Mouse (Mus musculus): ENCODE data around the gene Rps25.
"Not testable (repeated sequence)": the region's sequence is repeated elsewhere in the genome, so short reads cannot be mapped to it uniquely, and the experiment has no call there.

The Rps25 gene

DNA sequence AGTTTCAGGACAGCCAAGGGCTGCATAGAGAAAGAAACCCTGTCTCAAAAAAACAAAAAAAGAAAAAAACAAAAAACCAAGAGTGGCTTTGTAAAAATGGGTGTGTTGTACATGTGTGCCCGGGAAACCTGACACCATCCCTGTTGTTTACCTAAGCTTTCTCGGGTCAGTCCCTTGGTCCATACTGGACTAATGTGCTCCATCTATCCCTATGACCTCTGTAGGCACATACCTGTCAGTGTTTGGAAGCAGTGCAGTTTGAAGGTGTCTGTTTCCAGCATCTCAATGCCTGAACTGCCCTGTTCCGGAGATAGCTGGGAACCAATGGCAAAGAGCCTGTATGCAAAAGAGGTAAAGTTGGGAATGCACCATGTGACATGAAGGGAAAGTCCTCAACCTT is 1.9 kb upstream of the Rps25 start:
- DNase-seq = no peak

DNA sequence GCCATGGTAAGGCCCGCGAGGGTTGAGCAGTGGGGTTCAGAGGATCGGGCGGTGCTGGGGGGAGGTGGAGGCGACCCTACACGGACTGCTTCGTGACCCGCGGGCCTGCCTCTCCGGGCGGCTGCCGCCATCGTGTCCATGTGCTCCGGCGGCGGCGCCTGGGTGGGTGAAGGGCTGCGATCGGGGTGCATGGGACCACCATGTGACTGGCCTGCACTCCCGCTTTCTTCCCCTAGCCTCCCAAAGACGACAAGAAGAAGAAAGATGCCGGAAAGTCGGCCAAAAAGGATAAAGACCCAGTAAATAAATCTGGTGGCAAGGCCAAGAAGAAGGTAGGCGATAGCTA is 786 bp downstream of the Rps25 start:
- no peak for DNase-seq

DNA sequence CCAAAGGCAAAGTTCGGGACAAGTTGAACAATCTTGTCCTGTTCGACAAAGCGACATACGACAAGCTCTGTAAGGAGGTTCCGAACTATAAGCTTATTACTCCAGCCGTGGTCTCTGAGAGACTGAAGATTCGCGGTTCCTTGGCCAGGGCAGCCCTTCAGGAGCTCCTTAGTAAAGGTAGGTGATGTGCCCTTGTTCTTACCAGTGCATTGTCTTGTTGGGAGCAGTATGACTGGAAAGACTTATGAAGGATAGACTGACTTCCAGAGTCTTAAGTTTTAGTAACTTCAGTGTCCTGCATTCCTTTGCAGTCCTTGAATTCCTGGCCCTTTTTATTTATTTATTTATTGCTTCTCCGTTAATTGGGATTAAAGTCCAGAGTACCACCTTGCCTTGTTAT is 1.8 kb downstream of the Rps25 start:
- not testable (repeated sequence) for DNase-seq

DNA sequence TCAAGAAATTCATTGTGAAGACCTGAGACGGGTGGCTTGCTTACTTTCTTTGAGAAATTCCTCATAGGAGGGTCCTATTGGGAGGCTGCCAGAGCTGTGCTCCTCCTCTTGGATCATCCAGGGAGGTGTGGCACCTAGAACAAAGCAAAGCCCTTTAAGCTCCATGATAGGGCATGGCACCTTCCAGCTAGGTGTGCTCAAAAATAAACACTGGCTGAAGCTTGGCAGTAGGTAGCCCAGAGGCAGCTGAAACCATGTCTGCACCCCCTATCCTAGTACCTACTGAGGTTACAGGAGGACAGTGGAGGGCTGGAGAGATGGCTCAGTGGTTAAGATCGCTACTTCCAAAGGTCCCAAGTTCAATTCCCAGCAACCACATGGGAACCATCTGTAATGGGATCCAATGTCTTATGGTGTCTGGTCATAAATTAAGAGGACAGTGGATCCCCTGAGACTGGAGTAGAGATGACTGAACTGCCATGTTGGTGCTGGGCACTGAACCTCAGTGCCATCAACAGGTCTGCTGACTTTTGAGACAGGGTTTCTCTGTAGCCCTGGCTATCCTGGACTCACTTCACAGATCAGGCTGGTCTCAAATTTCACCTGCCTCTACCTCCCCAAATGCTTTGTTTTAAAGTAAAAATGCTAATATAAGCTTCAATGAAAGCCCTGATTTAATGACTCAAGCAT is 3.9 kb downstream of the Rps25 start:
- no peak for DNase-seq

DNA sequence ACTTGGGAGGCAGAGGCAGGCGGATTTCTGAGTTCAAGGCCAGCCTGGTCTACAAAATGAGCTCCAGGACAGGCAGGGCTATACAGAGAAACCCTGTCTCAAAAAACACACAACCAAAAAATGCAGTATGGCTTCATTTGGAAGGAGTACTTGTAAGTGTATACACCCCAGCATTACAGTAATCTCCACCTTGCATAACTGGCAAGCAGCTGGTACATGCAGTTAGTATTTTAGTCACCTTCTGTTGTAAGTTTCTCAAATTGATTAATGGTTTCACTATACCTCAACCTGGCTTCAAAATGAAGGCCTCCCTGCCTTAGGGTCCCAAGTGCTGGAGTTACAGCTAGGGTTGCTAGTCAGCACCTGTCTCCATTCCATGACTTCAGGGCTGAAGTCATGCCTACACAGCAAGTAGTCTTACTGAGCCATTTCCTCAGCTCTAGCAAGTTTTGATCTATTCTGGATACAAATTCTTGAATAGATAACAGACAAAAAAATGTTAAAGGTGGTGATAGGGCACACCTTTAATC is 4.7 kb downstream of the Rps25 start:
- no peak for DNase-seq

DNA sequence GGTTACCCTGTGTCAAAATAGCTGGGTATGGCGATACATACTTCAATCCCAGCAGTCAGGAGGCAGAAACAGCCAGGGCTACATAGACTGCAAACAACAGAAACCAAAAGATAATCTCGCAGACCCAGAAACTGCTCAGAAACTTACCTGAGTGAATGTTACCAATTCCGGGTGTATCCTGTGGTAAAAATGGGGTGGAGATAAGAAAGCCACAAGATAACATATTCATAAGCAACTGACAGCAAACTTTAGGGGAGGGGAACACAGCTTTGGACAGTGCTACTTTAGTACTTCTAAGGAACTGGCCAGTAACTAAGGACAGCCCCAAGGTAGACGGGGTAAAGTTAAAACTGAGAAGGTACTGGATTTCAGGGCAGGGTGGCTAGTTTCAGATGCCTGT is 5.4 kb downstream of the Rps25 start:
- no peak for DNase-seq

DNA sequence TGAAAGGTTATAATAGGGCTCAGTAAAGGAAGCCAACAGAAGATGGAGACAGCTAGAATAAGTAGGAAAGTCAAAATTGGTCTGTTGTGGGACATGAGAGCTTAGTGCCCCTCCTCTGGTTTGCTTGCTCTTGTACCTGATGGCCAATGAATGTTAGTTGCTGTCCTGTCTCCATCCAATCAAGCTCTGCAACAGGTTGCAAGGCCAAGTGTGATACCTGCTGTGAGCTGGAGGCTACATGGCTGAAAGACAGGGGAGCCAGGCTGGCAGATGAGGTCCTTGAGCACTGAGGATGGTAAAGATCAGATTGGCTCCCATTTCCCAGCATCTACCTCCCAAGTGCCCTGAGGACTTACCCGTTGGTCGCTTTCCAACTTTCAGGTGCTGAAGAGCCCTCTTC is 5.8 kb downstream of the Rps25 start:
- no peak for DNase-seq

DNA sequence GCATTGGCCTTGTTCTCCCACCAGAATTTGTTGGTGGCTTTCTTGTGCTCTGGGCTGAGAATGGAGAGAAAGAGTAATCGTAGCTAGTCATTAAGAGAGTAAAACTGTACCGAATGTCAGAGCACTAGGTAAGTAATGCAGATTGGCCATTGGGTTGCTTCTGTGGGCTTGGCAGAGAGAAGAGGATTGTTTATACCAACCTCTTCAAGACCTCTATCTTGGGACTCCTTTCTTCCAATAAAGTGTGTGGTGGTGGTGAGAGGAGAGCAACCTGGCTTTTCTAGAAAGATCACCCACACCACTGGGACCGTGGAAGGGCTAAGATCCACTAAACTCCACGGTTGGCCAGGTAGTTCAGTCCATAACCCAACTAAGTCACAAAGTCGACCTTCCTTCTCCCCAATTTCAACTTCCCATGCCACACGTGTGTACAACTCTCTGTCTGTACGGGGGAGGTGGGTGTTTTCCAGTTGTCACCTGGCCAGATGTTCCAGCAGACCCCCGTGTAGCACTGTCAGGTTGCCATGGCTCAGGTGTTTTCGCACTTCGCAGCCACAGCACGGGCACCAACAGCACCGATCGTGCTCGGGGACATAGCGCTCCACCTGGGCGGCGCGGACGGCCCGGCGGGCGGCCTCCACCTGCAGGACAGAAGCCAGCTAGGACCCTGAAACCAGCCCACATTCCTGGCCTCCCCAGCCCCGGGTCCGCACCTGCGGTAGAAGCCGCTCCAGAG is 10.4 kb downstream of the Rps25 start:
- no peak for DNase-seq

DNA sequence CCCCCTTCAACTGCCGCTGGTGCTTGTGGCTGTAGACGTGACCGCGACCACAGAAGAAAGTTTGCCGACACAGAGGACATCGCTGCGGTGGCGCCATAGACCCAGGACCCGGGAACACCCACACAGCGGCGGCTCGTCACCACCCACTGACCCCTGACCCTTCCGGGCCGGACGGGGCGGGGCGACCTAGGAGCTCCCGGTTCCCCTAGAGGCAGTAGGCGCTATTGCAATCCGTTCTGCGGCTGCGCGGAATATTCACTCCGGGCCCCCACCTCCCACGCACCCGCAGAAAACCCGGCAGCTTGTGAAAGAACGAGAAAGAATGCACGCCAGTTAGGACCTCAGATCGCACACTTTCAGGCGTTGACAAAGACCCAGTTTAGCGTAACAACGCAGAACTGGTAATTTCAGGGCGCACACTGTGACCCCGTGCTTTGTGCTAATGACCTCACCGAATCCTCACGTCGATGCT is 11.0 kb downstream of the Rps25 start:
- peak; percentile 96 for DNase-seq

DNA sequence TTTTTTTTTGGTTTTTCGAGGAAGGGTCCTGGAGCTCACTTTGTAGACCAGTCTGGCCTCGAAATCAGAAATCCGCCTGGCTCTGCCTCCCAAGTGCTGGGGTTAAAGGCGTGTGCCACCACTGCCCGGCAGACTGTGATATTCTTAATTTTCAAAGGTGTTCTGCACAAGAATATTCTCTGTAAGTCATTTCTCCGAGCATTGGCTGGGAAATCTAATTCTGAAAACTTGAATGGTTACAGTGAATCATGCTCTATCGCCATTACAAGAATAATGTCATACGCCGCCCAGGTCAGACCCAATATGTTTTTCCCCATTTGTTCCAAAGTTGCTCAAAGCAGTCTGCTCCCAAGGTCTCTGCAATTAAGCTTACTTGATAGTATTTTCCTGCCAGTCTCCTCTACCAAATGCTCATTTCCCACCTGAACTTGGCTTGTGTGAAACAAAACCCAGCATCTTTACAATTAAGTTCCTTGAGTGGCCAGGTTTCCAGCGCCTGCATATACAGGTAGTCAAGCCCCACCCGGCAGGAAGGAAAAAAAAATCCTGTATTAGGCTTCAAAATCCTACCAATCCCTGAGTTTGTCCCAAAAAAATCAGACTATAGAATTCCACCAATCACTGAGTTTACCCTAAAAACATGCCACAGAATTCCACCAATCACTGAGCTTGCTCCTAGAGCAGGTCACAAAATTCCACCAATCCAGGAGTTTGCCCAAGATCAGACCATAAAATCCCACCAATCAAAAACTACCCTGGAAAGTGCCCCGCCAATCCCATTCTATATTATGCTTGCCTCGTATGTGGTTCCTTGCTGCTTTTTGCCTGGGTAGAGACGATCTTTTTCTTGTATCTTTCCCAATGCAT is 11.8 kb downstream of the Rps25 start, which contains the start of gene Ccdc84:
Gene Ccdc84 (minus strand): TSS at position 51 of the 867 bp plus-strand sequence.
- DNase-seq = no peak

DNA sequence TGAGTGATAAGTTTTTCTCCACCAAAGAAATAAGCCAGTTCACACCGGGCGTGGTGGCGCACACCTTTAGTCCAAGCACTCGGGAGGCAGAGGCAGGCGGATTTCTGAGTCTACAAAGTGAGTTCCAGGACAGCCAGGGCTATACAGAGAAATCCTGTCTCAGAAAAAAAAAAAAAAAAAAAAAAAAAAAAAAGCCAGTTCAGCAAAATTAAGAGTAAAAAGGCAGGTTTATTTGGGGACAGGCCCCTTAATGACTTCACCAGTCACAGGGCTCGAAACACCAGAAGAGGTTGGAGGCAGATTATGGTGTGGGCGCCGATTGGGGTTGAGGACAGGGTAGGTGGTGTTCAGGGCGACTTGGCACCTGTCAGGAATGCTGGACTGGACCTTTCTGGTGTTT is 12.8 kb downstream of the Rps25 start:
- DNase-seq = not testable (repeated sequence)

DNA sequence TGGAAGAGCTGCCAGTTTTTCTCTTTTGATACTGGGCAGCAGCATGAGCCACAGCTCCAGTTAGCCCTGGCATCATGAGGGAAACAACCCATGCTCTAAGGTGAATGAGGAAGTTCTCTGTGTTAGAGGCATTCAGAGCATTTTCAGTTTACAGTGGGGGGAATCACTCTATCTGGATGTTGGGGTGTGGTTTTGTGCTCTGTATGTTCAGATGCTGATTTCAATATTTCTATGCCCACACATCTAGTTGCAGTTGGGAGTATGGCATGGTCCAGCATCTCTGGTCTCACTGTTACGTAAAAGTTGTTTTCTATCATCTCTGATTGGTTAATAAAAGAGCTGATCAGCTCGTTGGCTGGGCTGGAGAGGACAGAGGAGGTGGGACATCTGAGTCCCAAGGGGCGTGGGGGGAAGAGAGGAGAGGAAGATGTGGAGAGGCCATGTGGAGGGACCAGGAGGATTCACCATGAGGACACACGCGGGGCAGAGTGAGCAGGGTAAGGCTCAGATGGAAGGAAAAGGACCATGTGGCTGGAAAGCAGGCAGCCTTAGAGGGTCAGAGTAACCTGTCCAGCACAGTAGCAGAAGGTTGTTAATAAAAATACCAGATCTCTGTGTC is 13.4 kb downstream of the Rps25 start:
- DNase-seq = no peak

DNA sequence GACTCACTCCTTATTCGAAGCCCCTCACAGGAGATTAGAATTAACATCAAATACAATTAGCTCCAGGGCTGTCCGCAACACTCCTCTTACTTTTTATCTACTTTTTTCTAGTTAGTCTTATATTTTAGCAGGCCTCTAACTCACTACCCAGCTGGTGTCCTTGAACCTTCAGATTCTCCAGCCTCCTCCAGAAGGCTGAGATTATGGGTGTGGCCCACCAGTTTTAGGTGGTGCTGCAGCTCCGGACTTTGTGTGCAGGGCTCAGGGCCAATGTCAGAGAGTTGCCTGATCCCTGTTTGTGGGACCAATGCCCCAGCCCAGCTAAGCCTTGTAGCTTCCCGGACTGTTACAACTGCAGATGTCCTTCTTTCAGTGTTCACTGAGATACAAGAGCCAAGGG is 16.6 kb downstream of the Rps25 start:
- DNase-seq = no peak

DNA sequence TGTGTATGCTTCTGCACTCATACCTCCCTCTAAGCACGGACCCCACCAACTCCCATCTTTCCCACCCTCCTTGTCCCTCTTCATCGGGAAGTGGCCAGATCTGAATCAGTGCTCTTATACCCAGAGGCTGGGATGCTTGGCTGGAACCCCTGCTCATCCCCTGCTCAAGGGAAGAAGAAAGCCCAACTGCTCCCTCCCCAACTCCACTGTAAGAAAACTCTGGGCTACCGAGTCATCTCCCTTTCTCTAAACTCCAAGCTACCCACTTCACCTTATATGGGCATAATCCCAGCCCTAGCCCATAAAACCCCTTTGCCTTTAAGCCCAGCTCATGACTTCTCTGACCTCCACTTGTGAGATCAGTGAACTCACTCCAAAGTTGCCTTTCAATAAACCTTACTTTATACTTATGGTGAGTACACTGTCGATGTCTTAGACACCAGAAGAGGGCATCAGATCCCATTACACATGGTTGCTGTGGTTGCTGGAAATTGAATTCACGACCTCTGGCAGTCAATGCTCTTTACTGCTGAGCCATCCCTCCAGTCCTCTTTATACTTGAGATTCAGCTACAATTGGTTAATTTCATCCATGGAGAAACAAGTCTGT is 25.7 kb downstream of the Rps25 start:
- DNase-seq = no peak

DNA sequence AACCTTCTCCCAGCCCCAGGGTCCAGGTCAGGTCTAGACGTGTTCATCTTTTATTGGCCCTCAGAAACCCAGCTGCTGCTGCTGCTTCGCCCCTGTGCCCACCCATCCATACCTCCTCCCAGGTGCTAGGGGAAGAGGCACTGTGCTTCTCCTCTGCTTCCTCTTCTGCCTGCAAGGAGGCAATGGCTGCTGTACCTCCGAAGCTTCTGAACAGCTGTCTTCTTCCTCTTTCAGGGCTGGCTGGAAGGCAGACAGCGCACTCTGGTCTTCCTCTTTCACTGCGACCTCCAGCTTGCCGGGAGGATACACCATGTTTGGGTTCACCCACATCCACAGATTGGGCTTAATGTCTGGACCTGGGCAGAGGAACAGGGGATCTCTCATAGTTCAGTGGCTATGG is 28.8 kb downstream of the Rps25 start:
- DNase-seq = no peak

DNA sequence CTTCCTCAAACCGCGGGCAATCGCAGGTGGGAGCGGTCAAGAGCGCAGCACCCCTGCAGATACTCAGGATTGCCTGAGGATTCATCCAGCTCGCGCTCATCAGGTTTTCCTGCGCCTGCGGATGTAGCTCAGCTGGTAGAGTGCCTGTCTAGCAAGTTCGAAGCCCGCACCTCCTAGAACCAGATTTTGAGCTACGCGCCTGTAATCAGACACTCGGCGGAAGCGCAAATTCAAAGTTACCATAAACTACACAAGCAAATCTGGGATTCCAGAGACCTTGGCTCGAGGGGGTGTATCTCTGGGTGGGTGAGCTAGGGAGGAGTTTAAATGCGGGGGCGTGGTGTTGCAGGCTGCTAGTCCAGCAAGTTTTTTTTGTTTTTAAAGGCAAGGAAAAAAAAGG is 34.0 kb downstream of the Rps25 start, which contains the start of gene Foxr1:
Gene Foxr1 (minus strand): TSS at position 176 of the 400 bp plus-strand sequence.
- DNase-seq = no peak

DNA sequence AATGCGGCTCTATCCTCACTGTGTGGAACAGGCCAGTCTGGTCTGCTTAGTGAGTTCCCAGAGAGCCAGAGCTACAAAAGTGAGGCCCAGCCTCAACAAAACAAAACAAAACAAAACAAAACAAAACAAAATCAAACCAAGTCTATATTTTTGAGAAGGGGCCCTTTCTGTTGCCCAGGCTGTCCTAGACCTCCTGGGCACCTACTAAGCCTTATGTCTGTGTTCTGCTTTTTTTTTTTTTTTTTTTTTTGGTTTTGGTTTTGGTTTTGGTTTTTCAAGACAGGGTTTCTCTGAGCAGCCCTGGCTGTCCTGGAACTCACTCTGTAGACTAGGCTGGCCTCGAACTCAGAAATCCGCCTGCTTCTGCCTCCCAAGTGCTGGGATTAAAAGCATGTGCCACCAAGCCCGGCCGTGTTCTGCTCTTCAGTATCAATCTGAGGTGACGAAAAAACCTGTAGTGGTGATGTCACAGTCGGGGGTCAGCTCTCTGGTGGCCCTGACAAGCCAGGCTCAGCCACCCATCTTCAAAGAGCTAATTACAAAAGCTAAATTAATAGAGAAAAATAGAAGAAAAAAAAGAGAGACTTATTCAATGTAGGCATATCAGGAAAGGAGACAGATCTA is 37.6 kb downstream of the Rps25 start:
- not testable (repeated sequence) for DNase-seq

DNA sequence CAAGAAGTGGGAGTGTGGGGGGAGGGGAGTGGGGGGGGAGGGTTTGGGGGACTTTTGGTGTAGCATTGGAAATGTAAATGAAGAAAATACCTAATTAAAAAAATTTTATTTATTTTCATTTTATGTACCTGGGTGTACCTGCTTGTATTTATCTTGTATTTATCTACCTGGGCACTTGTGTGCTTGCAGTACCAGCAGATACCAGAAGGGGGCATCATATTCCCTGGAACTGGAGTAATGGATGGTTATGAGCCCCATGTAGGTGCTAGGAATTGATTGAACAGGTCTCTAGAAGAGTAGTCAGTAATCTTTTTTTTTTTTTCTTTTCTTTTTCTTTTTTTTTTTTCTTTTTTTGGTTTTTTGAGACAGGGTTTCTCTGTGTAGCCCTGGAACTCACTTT is 43.4 kb downstream of the Rps25 start:
- no peak for DNase-seq

DNA sequence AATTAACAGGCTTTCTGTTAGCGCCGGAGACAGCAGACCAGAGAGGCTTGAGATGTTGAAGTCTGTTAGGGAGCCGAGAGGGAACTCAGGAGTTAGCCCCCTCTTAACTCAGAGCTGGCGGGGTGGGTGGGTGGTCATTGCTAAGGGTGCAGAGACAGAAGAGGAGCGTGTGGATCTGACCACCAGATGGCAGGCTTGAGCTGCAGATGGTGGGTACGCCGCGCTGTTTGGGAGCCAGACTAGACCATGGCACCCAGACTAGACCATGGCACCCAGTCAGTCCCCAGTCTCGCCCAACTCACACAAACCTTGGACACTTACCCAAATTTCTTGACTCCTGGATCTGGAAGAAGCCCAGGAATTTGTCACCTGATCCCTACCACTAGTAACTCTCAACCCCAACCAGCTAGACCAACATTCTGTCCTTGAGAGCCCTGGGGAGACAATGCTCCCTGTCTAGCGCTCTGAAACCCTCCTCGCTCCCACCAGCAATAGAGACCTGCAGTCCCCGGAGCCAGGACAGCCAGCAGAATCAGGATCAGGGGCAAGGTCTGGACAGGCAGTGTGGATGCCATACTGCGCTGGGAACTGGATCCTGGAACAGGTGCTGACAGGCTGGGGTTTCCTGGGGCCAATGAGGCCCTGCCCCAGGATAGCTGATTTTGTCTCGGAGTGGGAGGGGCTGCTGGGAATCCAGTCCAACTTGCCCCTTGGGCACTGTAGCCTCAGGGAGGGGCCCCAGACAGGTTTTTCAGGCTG is 47.4 kb downstream of the Rps25 start:
- peak; percentile 87 for DNase-seq

DNA sequence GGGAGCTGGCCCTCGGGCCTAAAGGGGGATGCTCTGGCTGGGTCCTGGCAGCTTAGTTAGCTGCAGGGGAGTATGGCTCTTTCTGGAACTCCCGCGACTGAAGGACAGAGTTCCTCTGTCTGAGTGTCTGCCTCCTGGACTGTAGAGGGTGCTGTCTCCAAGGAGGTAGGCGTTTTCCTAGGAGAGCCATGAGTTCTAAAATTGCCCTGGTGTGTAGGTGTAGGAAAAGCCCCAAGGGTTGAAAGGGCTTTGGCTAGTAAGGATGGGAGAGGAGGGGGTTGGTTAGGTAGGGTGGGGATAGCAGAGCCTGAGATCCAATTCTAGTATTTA is 47.9 kb downstream of the Rps25 start, which contains the start of gene Upk2:
Gene Upk2 (minus strand): TSS at position 86 of the 330 bp plus-strand sequence.
- no peak for DNase-seq
